Mouse (Mus musculus) brown adipose tissue, adult 24 weeks (tissue): Measurements from ENCODE around the gene Rps9. TPM values are rescaled to one million over a fixed set of nuclear protein-coding genes. Genes with fewer than 3 reads are reported as not detected.

Experiments
- H3K27ac ChIP-seq: fragments of 200-500 bp; replicated peaks from 2 replicates; pipeline ENCODE4 v1.5.1; 2012; ENCODE audit warnings: low read depth, mild to moderate bottlenecking, low read length
- H3K4me1 ChIP-seq: fragments of 200-500 bp; 2 replicates; pipeline ENCODE4 v1.6.1; 2012; ENCODE audit warnings: low read length, mixed read lengths; ENCODE audit not compliant: control insufficient read depth, insufficient read depth, insufficient read length
- H3K4me3 ChIP-seq: fragments of 200-500 bp; 2 replicates; pipeline ENCODE4 v1.5.1; 2012; ENCODE audit warnings: low read depth, mild to moderate bottlenecking, low read length, moderate library complexity; ENCODE audit not compliant: insufficient read depth
- polyA plus RNA-seq: library from polyadenylated mRNA; stranded (reverse); fragments of >200 nt; gene quantifications from 2 replicates; pipeline ENCODE4 v1.2.4, GENCODE M21; 2012; ENCODE audit not compliant: missing spikeins, insufficient read depth, insufficient read length

Rps9 gene
- 727 and 740 TPM in 2 replicates for polyA plus RNA-seq

DNA sequence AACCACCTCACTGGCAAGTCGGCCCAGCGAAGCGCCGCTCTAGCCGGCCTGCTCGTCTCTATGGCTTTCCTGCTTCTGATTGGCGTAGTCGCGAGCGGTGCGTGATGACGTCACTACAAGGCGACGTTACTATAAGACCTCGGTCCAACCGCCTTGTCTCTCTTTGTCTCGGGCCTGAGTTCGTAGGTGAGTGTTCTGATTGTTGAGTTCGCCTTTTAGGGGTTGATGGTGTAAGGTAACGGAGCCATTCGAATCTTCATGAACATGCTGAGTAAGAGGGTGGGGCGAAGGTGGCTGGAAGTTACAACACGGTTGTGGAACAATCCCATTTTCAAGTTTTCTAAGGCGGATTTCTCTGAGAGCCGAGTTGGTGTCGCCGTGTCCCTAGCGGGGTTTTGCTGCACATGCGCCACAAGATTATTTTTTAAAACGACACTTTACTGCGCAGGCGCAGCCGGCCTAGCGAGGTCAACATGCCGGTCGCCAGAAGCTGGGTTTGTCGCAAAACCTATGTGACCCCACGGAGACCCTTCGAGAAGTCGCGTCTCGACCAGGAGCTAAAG is at the start of gene Rps9:
Rps9 (plus strand) TSS at position 115 of the 563 bp plus-strand sequence.
- Histone ChIP-seq H3K4me1 (no peaks in the 10 kb centered on the region; the same call in 1 of the 2 replicates), H3K4me3 (peak within 1 kb of the TSS; percentile 91), H3K27ac (peak within 1 kb of the TSS; percentile 95)

DNA sequence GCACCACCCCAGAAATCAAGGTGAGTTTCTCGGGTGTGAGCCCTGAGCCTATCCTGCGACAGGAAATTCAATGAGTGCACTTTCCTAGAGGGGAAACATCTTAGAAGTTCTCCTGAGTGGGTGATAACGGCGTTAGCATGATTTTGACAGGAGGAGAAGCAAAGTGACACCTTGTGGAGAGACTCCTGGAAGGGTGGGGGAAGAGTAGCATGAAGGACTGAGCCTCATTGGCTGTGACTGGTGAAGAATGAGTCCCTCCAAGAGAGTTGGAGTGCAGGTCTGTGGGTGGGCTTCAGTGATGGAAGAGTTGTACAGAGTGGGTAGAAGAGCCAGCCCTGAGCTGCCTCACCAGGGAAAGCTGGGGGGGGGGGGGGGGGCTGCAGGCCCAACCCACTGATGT is 46.8 kb upstream of the Rps9 start:
- H3K4me3 ChIP-seq: no peak overlapping the region

DNA sequence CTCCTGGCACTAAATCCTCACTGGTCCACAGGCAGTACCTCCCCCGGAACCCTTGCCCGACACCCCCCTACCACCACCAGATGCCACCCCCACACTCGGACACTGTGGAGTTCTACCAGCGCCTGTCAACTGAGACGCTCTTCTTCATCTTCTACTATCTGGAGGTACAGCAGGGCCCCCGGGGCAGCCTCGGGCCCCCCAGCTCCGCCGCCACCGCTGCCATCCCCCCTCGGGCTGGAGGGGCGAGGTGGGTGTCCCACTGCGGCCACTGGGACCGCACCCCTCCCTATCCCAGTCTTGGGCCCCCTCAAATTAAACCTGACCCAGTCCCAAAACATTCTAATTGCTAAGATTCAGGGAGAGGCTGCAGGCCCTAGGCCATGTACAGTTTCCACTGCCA is 45.2 kb upstream of the Rps9 start:
- Histone ChIP-seq H3K4me3 (no peak overlapping the region), H3K27ac (no peak overlapping the region), H3K4me1 (no peaks in the 10 kb centered on the region)

More for the DNA sequence above, 46.8 kb upstream of the Rps9 start:
- H3K27ac ChIP-seq: no peak overlapping the region
- H3K4me1 ChIP-seq: no peaks in the 10 kb centered on the region

DNA sequence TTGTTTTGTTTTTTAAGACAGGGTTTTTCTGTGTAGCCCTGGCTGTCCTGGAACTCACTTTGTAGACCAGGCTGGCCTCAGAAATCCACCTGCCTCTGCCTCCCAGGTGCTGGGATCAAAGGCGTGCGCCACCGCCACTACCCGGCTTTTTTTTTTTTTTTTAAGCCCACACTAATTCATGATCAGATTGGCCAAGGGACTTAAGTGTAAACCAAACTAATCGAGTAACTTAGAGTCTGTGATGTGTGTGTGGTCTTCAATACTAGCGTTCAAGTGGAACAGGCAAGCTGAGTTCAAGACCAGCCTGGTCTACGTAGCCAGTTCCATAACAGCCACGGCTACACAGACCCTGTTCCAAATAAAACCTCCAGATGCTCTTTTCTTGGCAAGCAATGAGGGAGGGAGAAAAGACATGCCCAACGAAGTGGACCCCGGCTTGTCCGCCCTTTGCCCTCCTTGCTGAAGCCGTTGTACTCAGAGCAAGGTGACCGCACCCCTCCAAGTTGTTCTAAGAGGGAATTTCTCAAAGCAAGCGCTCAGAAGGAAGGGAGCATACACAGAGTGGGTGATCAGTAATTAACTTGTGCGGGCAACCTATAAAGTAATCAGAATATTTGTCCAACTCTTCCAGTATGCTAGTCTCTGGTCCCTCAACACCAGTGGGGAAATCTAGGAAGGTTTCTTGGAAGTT is 39.1 kb upstream of the Rps9 start:
- H3K4me1 ChIP-seq: peaks cover 3% of the 10 kb centered on the region; the same call in 1 of the 2 replicates
- peak overlapping the region; percentile 78 for H3K4me3 ChIP-seq
- H3K27ac ChIP-seq: peak overlapping the region; percentile 70

DNA sequence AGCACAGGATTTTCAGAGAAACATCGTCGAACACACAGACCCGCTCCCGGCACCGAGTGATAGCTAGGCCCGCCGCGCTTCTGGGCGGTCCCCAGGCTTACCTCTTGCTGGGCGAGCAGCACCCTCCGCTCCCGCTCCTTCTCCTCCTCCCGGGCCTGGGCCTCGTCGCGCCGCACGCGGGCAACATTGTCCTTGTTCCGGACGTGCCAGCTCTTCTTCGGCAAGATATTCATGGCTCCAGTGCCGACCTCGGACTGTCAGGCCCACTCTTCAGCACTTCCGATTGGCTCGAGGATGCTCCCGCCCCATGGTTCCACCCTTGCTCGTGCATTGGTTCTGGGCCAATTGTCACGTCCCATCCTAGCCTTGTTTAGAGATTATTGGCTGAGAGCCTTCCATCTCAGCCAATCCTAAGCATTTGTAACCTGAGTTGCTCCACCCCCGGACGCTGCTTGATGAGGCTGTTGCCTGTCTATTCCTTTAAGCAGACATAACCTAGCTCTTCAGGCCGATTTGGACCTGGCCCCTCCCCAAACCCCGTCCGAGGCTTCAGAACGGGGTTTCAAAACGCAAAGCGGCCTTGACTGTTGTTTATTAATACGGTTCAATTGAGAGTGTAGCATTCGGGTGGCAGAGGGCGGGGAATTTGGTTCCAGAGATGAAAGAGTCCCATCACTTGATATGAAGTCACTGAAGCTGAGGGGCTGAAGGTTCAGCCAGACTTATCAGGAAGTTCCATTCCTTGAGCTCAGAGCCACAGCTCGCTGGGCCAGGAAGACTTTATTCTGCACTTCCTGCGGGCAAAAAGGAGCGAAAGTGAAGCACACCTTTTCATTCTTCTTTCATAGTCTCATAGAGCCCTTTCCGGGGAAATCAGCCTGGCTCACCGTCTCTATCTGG is 38.3 kb upstream of the Rps9 start, which contains the start of gene Leng1:
Leng1 (minus strand) TSS at position 626 of the 900 bp plus-strand sequence.
- Histone ChIP-seq H3K27ac (peak within 1 kb of the TSS; percentile 79), H3K4me3 (peak within 1 kb of the TSS; percentile 78), H3K4me1 (peaks cover 3% of the 10 kb centered on the region; the same call in 1 of the 2 replicates)

DNA sequence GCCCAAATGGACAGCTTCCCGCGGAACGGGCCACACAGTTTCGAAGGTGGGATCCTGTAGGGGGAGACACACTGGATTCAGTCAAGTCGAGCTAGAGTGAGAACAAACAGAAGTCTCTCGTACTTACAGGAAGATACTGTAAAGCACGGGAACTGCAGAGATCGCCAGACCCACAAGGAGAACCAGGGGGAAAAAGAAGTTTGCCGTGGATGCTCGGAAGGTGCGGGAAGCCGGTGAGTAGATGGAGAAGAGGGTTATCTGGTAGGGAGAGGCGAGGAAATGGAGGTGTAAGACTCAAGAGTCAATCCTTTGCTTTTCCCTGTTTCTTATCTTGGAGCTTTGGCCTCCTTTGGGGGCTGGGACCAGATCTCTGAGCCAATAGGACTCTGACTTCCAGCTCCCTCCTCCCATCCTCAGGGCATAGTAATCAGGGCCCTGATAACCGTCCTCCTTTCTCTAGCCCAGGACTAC is 36.8 kb upstream of the Rps9 start:
- Histone ChIP-seq H3K4me1 (peaks cover 3% of the 10 kb centered on the region; the same call in 1 of the 2 replicates), H3K4me3 (peak overlapping the region; percentile 36), H3K27ac (no peak overlapping the region)

DNA sequence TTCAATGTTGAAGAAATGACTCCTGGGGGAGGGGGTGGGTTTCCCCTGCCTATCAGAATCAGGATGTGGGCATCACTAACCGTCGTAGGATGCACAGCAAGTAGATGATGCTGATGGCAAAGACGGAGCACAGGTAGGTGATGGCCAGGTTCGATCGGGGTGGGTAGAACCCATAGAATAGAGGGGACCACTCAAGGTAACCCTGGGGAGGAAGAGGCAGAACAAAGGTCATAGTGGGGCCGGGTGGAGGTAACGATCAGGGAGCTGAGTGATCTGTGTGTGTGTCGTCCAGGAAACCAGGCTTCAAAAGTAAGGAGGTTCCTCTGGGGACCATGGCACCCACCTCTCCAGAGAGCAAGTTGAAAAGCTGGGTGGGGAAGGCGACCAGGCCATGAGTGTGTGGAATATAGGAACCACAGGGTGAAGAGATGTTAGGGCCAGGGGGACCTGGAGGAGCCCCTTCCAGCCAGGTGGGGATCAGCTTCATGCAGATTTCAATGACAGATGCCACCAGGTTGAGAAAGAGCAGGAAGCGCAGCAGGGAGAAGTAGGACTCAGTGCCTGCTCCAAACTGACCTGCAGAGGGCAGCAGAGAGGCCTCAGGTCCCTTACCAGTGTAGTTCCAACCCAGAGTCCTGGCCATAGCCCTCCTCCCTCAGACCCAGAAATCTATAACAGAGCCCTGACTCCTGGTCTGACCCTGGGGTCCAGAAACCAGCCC is 29.1 kb upstream of the Rps9 start:
- H3K27ac ChIP-seq: no peak overlapping the region
- H3K4me3 ChIP-seq: no peak overlapping the region
- H3K4me1 ChIP-seq: no peaks in the 10 kb centered on the region

DNA sequence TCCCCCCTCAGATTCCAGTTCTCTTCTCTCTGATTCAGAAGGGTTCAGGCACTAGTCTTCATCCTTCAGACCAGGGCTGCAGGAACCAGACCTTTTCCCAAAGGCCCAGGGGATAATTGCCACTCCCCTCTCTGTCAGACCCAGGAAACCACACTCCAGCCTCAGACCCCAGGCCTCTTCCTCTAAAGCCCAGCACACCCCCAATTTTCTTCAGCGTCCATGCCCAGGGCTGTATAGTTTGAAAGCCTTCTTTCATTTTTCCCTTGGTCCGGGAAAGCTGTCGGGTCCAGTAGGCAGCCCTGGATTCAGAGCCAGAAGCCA is 28.6 kb upstream of the Rps9 start:
- no peak overlapping the region for H3K27ac ChIP-seq
- no peak overlapping the region for H3K4me3 ChIP-seq
- no peaks in the 10 kb centered on the region for H3K4me1 ChIP-seq

DNA sequence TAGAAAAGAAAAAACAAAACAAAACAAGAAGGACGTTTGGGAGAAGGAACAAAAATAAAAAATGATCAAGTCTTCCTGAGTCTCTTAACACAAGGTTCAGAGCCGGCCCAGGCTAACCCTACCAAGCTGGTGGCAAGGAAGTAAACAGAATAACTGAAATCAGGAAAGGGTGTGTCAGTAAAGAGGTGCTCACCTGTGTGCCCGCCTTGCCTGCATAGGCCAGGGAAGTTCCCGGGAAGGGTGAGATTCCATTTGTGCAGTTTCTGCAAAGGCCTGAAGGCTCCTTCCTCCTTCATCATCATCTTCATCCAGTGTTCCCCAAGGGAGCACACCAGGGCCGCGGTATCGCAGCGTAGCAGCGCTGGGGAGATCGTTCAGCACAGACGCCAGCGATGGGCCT is 27.4 kb upstream of the Rps9 start:
- no peak overlapping the region for H3K27ac ChIP-seq
- no peaks in the 10 kb centered on the region for H3K4me1 ChIP-seq
- H3K4me3 ChIP-seq: no peak overlapping the region

DNA sequence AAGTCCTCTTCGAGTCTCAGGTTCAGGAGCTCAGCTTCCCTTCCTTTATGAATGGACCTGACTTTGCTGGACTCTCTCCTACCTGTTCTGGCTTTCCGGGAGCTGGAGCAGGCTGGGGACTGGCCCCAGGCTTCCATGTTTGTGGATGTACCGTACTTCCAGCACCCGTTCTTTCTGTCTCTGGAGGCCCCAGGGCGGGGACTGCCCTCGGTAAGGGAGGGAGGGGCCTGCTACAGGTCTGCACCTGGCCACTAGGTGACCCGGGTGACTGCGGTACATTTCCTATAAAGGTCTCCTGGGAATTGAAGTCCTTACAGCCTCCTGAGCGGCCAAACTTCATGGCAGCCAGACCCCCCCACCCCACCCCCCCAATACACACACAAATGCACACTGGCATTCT is 26.5 kb upstream of the Rps9 start, which contains the start of gene Tmc4:
Tmc4 (minus strand) TSS at position 212 of the 400 bp plus-strand sequence.
- no peak within 1 kb of the TSS for H3K4me3 ChIP-seq
- H3K27ac ChIP-seq: no peak within 1 kb of the TSS
- H3K4me1 ChIP-seq: no peaks in the 10 kb centered on the region

DNA sequence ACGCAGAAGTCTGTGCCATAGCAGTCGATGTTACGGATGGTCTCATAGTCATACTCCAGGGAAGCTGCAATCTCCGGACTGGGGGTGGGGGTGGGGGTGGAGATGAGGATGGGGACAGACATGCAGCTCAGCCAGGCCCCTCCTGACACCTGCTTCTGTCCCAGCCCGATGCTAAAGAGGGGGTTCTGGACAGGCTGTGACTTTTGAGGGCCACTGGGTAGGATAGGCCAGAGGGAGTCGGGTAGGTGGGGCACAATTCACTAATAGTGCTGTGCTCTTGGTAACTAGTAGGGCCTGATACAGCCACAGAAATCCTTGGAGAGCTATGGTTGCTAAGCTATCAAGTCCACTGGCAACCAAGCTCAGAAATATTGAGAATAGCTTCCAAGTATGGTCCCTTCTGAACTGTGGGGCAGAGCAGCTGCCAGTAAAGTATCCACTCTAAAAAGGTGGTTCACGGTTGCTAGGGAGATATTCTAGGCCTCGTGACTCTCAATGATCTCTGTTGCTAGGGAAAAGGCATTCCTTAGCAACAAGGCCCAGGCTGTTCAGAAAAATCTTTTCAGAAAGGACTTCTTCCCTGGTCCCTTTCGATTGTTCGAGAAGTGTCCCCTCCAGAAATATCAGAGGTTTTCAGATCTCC is 19.8 kb upstream of the Rps9 start:
- Histone ChIP-seq H3K4me3 (no peak overlapping the region), H3K27ac (no peak overlapping the region), H3K4me1 (no peaks in the 10 kb centered on the region)

DNA sequence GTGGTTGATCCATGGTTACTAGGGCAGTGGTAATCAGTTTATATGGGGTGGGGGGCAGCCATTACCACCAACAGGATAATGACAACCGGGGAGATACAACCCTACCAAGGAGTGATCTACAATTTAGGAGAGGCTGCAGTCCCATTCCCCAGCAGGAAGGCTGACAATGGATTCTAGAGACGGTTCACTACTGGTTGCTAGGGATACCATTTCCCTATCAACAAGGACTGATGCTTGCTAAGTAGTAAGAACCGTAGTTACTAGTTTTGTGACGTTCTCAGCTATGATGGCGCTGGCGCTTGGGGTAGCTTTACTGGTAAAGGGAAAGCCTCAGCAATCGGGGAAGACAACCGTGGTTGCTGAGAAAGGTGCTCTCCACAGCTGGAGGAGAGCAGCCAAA is 19.1 kb upstream of the Rps9 start:
- Histone ChIP-seq H3K27ac (no peak overlapping the region), H3K4me1 (no peaks in the 10 kb centered on the region), H3K4me3 (no peak overlapping the region)

DNA sequence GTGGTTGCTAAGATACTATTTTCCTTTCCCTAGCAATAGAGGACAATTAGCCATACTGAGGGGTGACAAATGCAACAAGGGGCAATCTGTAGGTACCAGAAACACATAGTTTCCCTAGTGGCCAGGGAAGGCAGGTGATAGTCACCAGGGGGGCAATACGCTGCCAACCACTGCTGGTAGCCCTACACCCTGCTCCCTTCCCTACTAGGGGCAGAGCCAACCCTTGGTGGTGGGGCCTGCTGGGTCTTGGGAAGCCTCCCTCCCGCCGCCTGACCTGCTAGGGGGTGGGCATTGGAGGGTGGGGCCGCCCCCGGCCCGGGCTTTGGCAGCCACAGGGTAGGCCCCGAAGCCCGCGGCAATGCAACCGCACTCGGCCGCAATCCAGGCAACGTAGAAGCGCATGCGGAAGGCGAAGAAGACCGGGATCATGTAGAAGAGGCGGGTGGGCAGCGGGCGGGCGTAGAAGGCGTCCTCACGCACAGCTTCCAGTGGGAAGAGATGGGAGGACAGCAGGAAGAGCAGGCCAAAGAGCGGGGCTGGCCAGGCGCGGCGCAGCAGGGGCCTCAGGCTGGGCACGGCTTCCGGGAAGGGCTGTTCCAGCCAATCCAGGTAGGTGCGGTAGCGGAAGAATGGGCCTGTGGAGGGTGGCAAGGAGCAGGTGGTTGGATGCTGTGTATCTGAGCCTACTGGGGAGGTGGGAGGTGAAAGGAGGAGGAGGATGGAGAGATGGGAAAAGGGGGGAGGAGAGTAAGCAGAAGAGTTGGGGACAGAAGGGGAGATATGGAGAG is 18.2 kb upstream of the Rps9 start:
- H3K27ac ChIP-seq: no peak overlapping the region
- H3K4me1 ChIP-seq: no peaks in the 10 kb centered on the region

DNA sequence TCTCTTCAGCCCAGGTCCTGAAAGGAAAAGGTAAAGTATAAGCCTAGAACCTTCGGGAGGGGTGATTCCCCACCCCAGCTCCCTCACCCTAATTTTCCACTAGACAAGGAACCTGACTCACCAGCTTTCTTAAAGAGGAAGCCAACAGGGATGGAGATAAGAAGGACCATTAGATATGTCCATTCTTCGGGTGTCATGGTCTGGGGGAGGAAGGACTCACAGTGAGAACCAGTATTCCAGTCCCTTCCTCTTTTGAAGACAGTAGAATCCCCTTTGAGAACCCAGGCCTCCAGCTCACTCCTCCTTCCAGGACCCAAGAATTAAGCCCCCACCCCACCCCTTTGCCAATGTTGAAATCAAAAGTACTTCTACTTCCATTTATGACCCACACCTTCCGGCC is 11.9 kb upstream of the Rps9 start:
- Histone ChIP-seq H3K4me3 (peak overlapping the region; percentile 72), H3K4me1 (no peaks in the 10 kb centered on the region), H3K27ac (no peak overlapping the region)

More for the DNA sequence above, 18.2 kb upstream of the Rps9 start:
- no peak overlapping the region for H3K4me3 ChIP-seq
